Mouse (Mus musculus): ENCODE results near the gene Ap3d1.

The Ap3d1 gene

GRCm38 (mm10) chr10:80742180-80742978 is at the start of gene Ap3d1:
Gene Ap3d1, minus strand, starts transcription at chr10:80742264.
- DNase-seq (ENCODE audit: low spot score), result peak; percentile 100

- DNase-seq (ENCODE audit: low spot score), result no peak
Observed at GRCm38 (mm10) chr10:80791476-80792174, 49.6 kb upstream of the Ap3d1 start.

GRCm38 (mm10) chr10:80790761-80791404 is 48.8 kb upstream of the Ap3d1 start:
- DNase-seq (ENCODE audit: low spot score), result no peak

- DNase-seq (ENCODE audit: low spot score), result no peak
Observed at GRCm38 (mm10) chr10:80787517-80787916, 45.5 kb upstream of the Ap3d1 start.

GRCm38 (mm10) chr10:80785963-80786362 is 43.9 kb upstream of the Ap3d1 start:
- no peak for DNase-seq (ENCODE audit: low spot score)

GRCm38 (mm10) chr10:80784871-80785270 is 42.8 kb upstream of the Ap3d1 start:
- no peak for DNase-seq (ENCODE audit: low spot score)

GRCm38 (mm10) chr10:80784302-80784701 is 42.2 kb upstream of the Ap3d1 start:
- DNase-seq (ENCODE audit: low spot score), result no peak

- no peak for DNase-seq (ENCODE audit: low spot score)
Observed at GRCm38 (mm10) chr10:80779565-80779964, 37.5 kb upstream of the Ap3d1 start.

- DNase-seq (ENCODE audit: low spot score), result no peak
Observed at GRCm38 (mm10) chr10:80777123-80777522, 35.1 kb upstream of the Ap3d1 start.

- DNase-seq (ENCODE audit: low spot score), result no peak
Observed at GRCm38 (mm10) chr10:80776358-80776869, 34.4 kb upstream of the Ap3d1 start.

- DNase-seq (ENCODE audit: low spot score), result no peak
Observed at GRCm38 (mm10) chr10:80775731-80776130, 33.7 kb upstream of the Ap3d1 start.

GRCm38 (mm10) chr10:80774981-80775380 is 32.9 kb upstream of the Ap3d1 start:
- no peak for DNase-seq (ENCODE audit: low spot score)

- peak; percentile 70 for DNase-seq (ENCODE audit: low spot score)
Observed at GRCm38 (mm10) chr10:80774549-80774948, 32.5 kb upstream of the Ap3d1 start.

GRCm38 (mm10) chr10:80773816-80774215 is 31.8 kb upstream of the Ap3d1 start:
- DNase-seq (ENCODE audit: low spot score), result no peak

GRCm38 (mm10) chr10:80768365-80768764 is 26.3 kb upstream of the Ap3d1 start:
- no peak for DNase-seq (ENCODE audit: low spot score)

GRCm38 (mm10) chr10:80766161-80766815 is 24.2 kb upstream of the Ap3d1 start:
- DNase-seq (ENCODE audit: low spot score), result peak; percentile 51

- DNase-seq (ENCODE audit: low spot score), result no peak
Observed at GRCm38 (mm10) chr10:80765746-80766145, 23.7 kb upstream of the Ap3d1 start.

GRCm38 (mm10) chr10:80763502-80763901 is 21.4 kb upstream of the Ap3d1 start:
- DNase-seq (ENCODE audit: low spot score), result no peak

- DNase-seq (ENCODE audit: low spot score), result no peak
Observed at GRCm38 (mm10) chr10:80761821-80762220, 19.8 kb upstream of the Ap3d1 start.

- no peak for DNase-seq (ENCODE audit: low spot score)
Observed at GRCm38 (mm10) chr10:80760596-80761524, 18.8 kb upstream of the Ap3d1 start.

- DNase-seq (ENCODE audit: low spot score), result no peak
Observed at GRCm38 (mm10) chr10:80758651-80759050, 16.6 kb upstream of the Ap3d1 start.
